ENCODE assay signal across 21 mouse cellular contexts in the genomic region with DNA sequence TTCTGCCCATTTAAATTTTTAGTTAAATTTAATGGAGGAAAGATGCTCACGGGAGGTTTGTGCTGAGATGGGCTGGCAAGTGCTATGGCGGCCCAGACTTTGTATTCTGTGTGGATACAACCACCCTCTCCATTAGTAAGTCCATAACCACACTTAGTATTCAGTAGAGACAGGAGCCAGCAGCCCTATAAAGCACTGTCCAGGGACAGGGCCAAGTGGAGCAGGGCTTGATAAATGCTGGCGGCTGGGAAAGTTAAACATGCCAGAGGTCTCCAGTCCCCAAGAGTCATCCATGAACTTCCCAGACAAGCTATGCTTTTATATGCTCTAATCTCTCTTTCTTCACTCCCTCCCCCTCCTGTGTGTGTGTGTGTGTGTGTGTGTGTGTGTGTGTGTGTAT.
DNase-seq lines count a peak whose midpoint lies in the region; ATAC-seq lines count a peak whose summit lies in the region.
"Had no signal": no experiment of that assay in that cellular context is flagged by ENCODE, and none has a peak within 500 bp of the region (broad histone marks: within the 10 kb centered on the region; RNA-seq: fewer than 3 reads in every experiment).

No protein-coding gene starts in this region.

- H3K9me3 ChIP-seq in embryonic facial prominence, embryonic 14.5 days (ENCODE audit: control insufficient read depth, low read length): no peaks in the 10 kb centered on the region
- no peaks in the 10 kb centered on the region for H3K9me3 ChIP-seq in embryonic facial prominence, embryonic 10.5 days
- H3K9me3 ChIP-seq in hindbrain, embryonic 15.5 days: no peaks in the 10 kb centered on the region
- H3K9me3 ChIP-seq in hindbrain, embryonic 12.5 days (replicated peaks): no peaks in the 10 kb centered on the region
- no peaks in the 10 kb centered on the region for H3K9me3 ChIP-seq in midbrain, embryonic 16.5 days (replicated peaks; ENCODE audit: control insufficient read depth, low read length, poor library complexity, severe bottlenecking)
- H3K9me3 ChIP-seq in midbrain, embryonic 11.5 days (ENCODE audit: control insufficient read depth, low read length): no peaks in the 10 kb centered on the region
- H3K9me3 ChIP-seq: embryonic facial prominence, embryonic 15.5 days had no signal

- H3K9ac ChIP-seq in embryonic facial prominence, embryonic 14.5 days (ENCODE audit: low read depth, low read length): no peak overlapping the region
- H3K9ac ChIP-seq in hindbrain, embryonic 15.5 days: no peak overlapping the region
- H3K9ac ChIP-seq in hindbrain, embryonic 12.5 days: no peak overlapping the region
- H3K9ac ChIP-seq in midbrain, embryonic 16.5 days (ENCODE audit: low read depth, low read length): no peak overlapping the region
- H3K9ac ChIP-seq in midbrain, embryonic 11.5 days (ENCODE audit: low read length): no peak overlapping the region
- H3K9ac ChIP-seq: embryonic facial prominence, embryonic 15.5 days had no signal

- no peak overlapping the region for H3K4me2 ChIP-seq in embryonic facial prominence, embryonic 14.5 days (ENCODE audit: low read depth, low read length)
- no peak overlapping the region for H3K4me2 ChIP-seq in hindbrain, embryonic 15.5 days
- no peak overlapping the region for H3K4me2 ChIP-seq in hindbrain, embryonic 12.5 days (replicated peaks)
- no peak overlapping the region for H3K4me2 ChIP-seq in midbrain, embryonic 16.5 days (ENCODE audit: low read length)
- no peak overlapping the region for H3K4me2 ChIP-seq in midbrain, embryonic 11.5 days
- H3K4me2 ChIP-seq: embryonic facial prominence, embryonic 15.5 days had no signal

- no peaks in the 10 kb centered on the region for H3K4me1 ChIP-seq in embryonic facial prominence, embryonic 14.5 days (ENCODE audit: control insufficient read depth, insufficient read depth, low read length)
- H3K4me1 ChIP-seq in embryonic facial prominence, embryonic 10.5 days: no peaks in the 10 kb centered on the region
- 0 out of 2 replicates have a peak, but pooled peaks cover 3% of the 10 kb centered on the region for H3K4me1 ChIP-seq in hindbrain, embryonic 15.5 days (replicated peaks)
- 0 out of 2 replicates have a peak, but pooled peaks cover 3% of the 10 kb centered on the region for H3K4me1 ChIP-seq in hindbrain, embryonic 12.5 days
- no peaks in the 10 kb centered on the region for H3K4me1 ChIP-seq in midbrain, embryonic 16.5 days (ENCODE audit: control insufficient read depth, insufficient read depth, low read length)
- no peaks in the 10 kb centered on the region for H3K4me1 ChIP-seq in midbrain, embryonic 11.5 days (ENCODE audit: control insufficient read depth, insufficient read depth, low read length)
- H3K4me1 ChIP-seq: embryonic facial prominence, embryonic 15.5 days had no signal

- no peak for ATAC-seq in embryonic facial prominence, embryonic 14.5 days (ENCODE audit: low read depth)
- peak; percentile 73; the same call in 1 of the 2 replicates for ATAC-seq in hindbrain, embryonic 15.5 days (ENCODE audit: low FRiP score, low read depth)
- ATAC-seq in hindbrain, embryonic 12.5 days (ENCODE audit: low FRiP score): no peak
- 0 out of 2 replicates have a peak, but pooled peaks have one; percentile 39 for ATAC-seq in midbrain, embryonic 16.5 days
- no peak for ATAC-seq in midbrain, embryonic 11.5 days (ENCODE audit: low FRiP score)
- no peak for ATAC-seq in inflammation-experienced regulatory T-cells, adult 6 months
- ATAC-seq: activated CD4-positive, CD25-positive, alpha-beta regulatory T cell, adult 4 months; intestine, postnatal 0 days; lung, postnatal 0 days had no signal

- H3K27me3 ChIP-seq in embryonic facial prominence, embryonic 14.5 days (replicated peaks; ENCODE audit: control insufficient read depth, insufficient read depth, low read length): no peaks in the 10 kb centered on the region
- H3K27me3 ChIP-seq in embryonic facial prominence, embryonic 10.5 days (replicated peaks; ENCODE audit: low read depth, poor library complexity, severe bottlenecking): no peaks in the 10 kb centered on the region
- H3K27me3 ChIP-seq in hindbrain, embryonic 15.5 days: no peaks in the 10 kb centered on the region
- H3K27me3 ChIP-seq in hindbrain, embryonic 12.5 days: no peaks in the 10 kb centered on the region
- no peaks in the 10 kb centered on the region for H3K27me3 ChIP-seq in midbrain, embryonic 16.5 days (ENCODE audit: control insufficient read depth, insufficient read depth, low read depth, low read length)
- H3K27me3 ChIP-seq in midbrain, embryonic 11.5 days (ENCODE audit: control insufficient read depth, insufficient read depth, low read length): no peaks in the 10 kb centered on the region
- H3K27me3 ChIP-seq: embryonic facial prominence, embryonic 15.5 days had no signal

- WGBS in embryonic facial prominence, embryonic 14.5 days: 63% methylated on average over 3 of the region's 3 CpGs
- 91% methylated on average over 3 of the region's 3 CpGs for WGBS in embryonic facial prominence, embryonic 10.5 days
- WGBS in hindbrain, embryonic 15.5 days: 77% methylated on average over 3 of the region's 3 CpGs
- 82% methylated on average over 3 of the region's 3 CpGs for WGBS in hindbrain, embryonic 12.5 days
- 61% methylated on average over 3 of the region's 3 CpGs for WGBS in midbrain, embryonic 16.5 days
- WGBS in midbrain, embryonic 11.5 days: 80% methylated on average over 3 of the region's 3 CpGs

- H3K27ac ChIP-seq in embryonic facial prominence, embryonic 14.5 days (replicated peaks; ENCODE audit: low read depth, low read length): no peak overlapping the region
- no peak overlapping the region for H3K27ac ChIP-seq in embryonic facial prominence, embryonic 10.5 days (replicated peaks)
- no peak overlapping the region for H3K27ac ChIP-seq in hindbrain, embryonic 15.5 days (replicated peaks)
- no peak overlapping the region for H3K27ac ChIP-seq in hindbrain, embryonic 12.5 days
- no peak overlapping the region for H3K27ac ChIP-seq in midbrain, embryonic 16.5 days (ENCODE audit: low read length)
- no peak overlapping the region for H3K27ac ChIP-seq in midbrain, embryonic 11.5 days (ENCODE audit: low read depth, low read length)
- H3K27ac ChIP-seq: embryonic facial prominence, embryonic 15.5 days; kidney, postnatal 0 days; layer of hippocampus, adult 2 months had no signal

- no peak overlapping the region for H3K4me3 ChIP-seq in embryonic facial prominence, embryonic 14.5 days (ENCODE audit: low read depth, low read length)
- no peak overlapping the region for H3K4me3 ChIP-seq in embryonic facial prominence, embryonic 10.5 days
- H3K4me3 ChIP-seq in hindbrain, embryonic 15.5 days: no peak overlapping the region
- H3K4me3 ChIP-seq in hindbrain, embryonic 12.5 days: no peak overlapping the region
- H3K4me3 ChIP-seq in midbrain, embryonic 16.5 days (ENCODE audit: low read depth, low read length): no peak overlapping the region
- H3K4me3 ChIP-seq in midbrain, embryonic 11.5 days (ENCODE audit: low read depth, low read length): no peak overlapping the region
- H3K4me3 ChIP-seq: embryonic facial prominence, embryonic 15.5 days; layer of hippocampus, adult 2 months had no signal

- peak; percentile 16 for DNase-seq in embryonic facial prominence, embryonic 14.5 days (ENCODE audit: low spot score)
- no peak for DNase-seq in embryonic facial prominence, embryonic 10.5 days (ENCODE audit: low spot score)
- no peak for DNase-seq in midbrain, embryonic 11.5 days (ENCODE audit: low spot score, missing footprints)
- peak; percentile 24 to 30 for DNase-seq in heart, adult 9 months (ENCODE audit: low spot score in 2 of 2)
- DNase-seq: adrenal gland, postnatal 25 days; cerebellum, adult 11-12 months; cerebellum, postnatal 14 days; layer of hippocampus, postnatal 36 days; liver; right cerebral cortex, postnatal 14 days had no signal

- no peaks in the 10 kb centered on the region for H3K36me3 ChIP-seq in embryonic facial prominence, embryonic 14.5 days (ENCODE audit: control insufficient read depth, insufficient read depth, low read length)
- H3K36me3 ChIP-seq in embryonic facial prominence, embryonic 10.5 days (replicated peaks): no peaks in the 10 kb centered on the region
- H3K36me3 ChIP-seq in hindbrain, embryonic 15.5 days: no peaks in the 10 kb centered on the region
- H3K36me3 ChIP-seq in hindbrain, embryonic 12.5 days: no peaks in the 10 kb centered on the region
- no peaks in the 10 kb centered on the region for H3K36me3 ChIP-seq in midbrain, embryonic 16.5 days (ENCODE audit: control insufficient read depth, insufficient read depth, low read length)
- no peaks in the 10 kb centered on the region for H3K36me3 ChIP-seq in midbrain, embryonic 11.5 days (ENCODE audit: control insufficient read depth, insufficient read depth, low read length)
- H3K36me3 ChIP-seq: embryonic facial prominence, embryonic 15.5 days; G1E had no signal

Comparison
In these comparisons a context has a peak if more than half of its experiments do, and no peak if none do; other contexts are left out.
1. ATAC-seq: peak in hindbrain, embryonic 15.5 days (single experiment) and midbrain, embryonic 16.5 days (single experiment); none in embryonic facial prominence, embryonic 14.5 days (single experiment), hindbrain, embryonic 12.5 days (single experiment), midbrain, embryonic 11.5 days (single experiment) and inflammation-experienced regulatory T-cells, adult 6 months (single experiment).
2. DNase-seq: peak in embryonic facial prominence, embryonic 14.5 days (single experiment) and heart, adult 9 months (2 of 2); none in embryonic facial prominence, embryonic 10.5 days (single experiment) and midbrain, embryonic 11.5 days (single experiment).